Mouse (Mus musculus) ES-E14 (cell line): Measurements from ENCODE around the gene Asic2. TPM values are rescaled to one million over a fixed set of nuclear protein-coding genes. Genes with fewer than 3 reads are reported as not detected.

Experiments
- DNase-seq: peaks from one replicate; pipeline ENCODE4 v3.0.0-alpha.2; 2013; ENCODE audit warnings: low read depth, low spot score
- H3K27ac ChIP-seq: 2 replicates; pipeline ENCODE4 v1.5.1; 2012; ENCODE audit warnings: low read depth, mild to moderate bottlenecking, low read length, moderate library complexity, mixed read lengths; ENCODE audit not compliant: poor library complexity, insufficient read depth, severe bottlenecking
- H3K36me3 ChIP-seq: 2 replicates; pipeline ENCODE4 v1.6.1; 2012; ENCODE audit warnings: mild to moderate bottlenecking, low read length, moderate library complexity, mixed read lengths; ENCODE audit not compliant: control insufficient read depth, poor library complexity, insufficient read depth, severe bottlenecking
- H3K4me1 ChIP-seq, 2 experiments: fragments of 150-350 bp in 1 of 2; sonication (generic) in 1 of 2; 2 replicates each; pipeline ENCODE4 v1.6.1; 2012; ENCODE audit warnings: low read length in 2 of 2, mild to moderate bottlenecking in 1 of 2, mixed read lengths in 1 of 2; ENCODE audit not compliant: control insufficient read depth in 2 of 2, insufficient read depth in 2 of 2, poor library complexity in 1 of 2
- H3K4me3 ChIP-seq, 2 experiments: fragments of 150-350 bp in 1 of 2; sonication (generic) in 1 of 2; 2 replicates each; pipeline ENCODE4 v1.5.1; 2012; ENCODE audit warnings: low read length in 2 of 2, low read depth in 1 of 2, mild to moderate bottlenecking in 1 of 2, mixed read lengths in 1 of 2; ENCODE audit not compliant: insufficient read depth in 1 of 2, poor library complexity in 1 of 2, severe bottlenecking in 1 of 2
- H3K9ac ChIP-seq: 2 replicates; pipeline ENCODE4 v1.6.1; 2012; ENCODE audit warnings: low read depth, mild to moderate bottlenecking, low read length, mixed read lengths; ENCODE audit not compliant: poor library complexity, insufficient read depth, severe bottlenecking
- H3K9me3 ChIP-seq: fragments of 150-350 bp; sonication (generic); 2 replicates; pipeline ENCODE4 v1.6.1; 2012; ENCODE audit warnings: low read depth, mild to moderate bottlenecking, low read length; ENCODE audit not compliant: control insufficient read depth, insufficient read depth
- CHD2 ChIP-seq: IDR thresholded peaks from 2 replicates; pipeline ENCODE4 v1.6.1; 2014; ENCODE audit warnings: mild to moderate bottlenecking, low read depth, low read length, inconsistent platforms
- HCFC1 ChIP-seq: IDR thresholded peaks from 2 replicates; pipeline ENCODE4 v1.6.1; 2012; ENCODE audit warnings: low read length, inconsistent platforms, borderline replicate concordance; ENCODE audit not compliant: insufficient read depth
- MAFK ChIP-seq: IDR thresholded peaks from 2 replicates; pipeline ENCODE4 v1.6.1; 2014; ENCODE audit warnings: mild to moderate bottlenecking, low read depth, low read length, inconsistent platforms; ENCODE audit not compliant: insufficient read depth
- ZC3H11A ChIP-seq: IDR thresholded peaks from 2 replicates; pipeline ENCODE4 v1.6.1; 2012; ENCODE audit warnings: low read depth, mild to moderate bottlenecking, inconsistent platforms, low read length, borderline replicate concordance
- ZNF384 ChIP-seq: IDR thresholded peaks from 2 replicates; pipeline ENCODE4 v1.6.1; 2012; ENCODE audit warnings: low read depth, low read length, inconsistent platforms
- in situ Hi-C, 2 experiments: fragments of 600-800 bp; cut with MboI; formaldehyde crosslinking; loops; one replicate each; pipeline ENCODE4 v1.15.1; 2025; ENCODE audit warnings: low sequenced_read_pairs in 2 of 2, inconsistent platforms in 1 of 2; ENCODE audit not compliant: unreplicated experiment in 2 of 2
- total RNA-seq: library from RNA; depleted of rRNA; stranded (reverse); fragments of 300-350 nt; gene quantifications from 2 replicates; pipeline ENCODE4 v1.2.3, GENCODE M21; 2012

Gene Asic2
- total RNA-seq, 1 experiment: 0.13 TPM

GRCm38 (mm10) chr11:81005831-81006230 is 962.4 kb downstream of the Asic2 start:
- DNase-seq: peak; percentile 54
- TF ChIP-seq ZNF384: no peak
- no peak for TF ChIP-seq MAFK
- no peak for TF ChIP-seq ZC3H11A
- no peak for TF ChIP-seq CHD2
- TF ChIP-seq HCFC1: no peak

GRCm38 (mm10) chr11:81002769-81003430 is 965.4 kb downstream of the Asic2 start:
- no peaks in the 10 kb centered on the region for H3K9me3 ChIP-seq
- H3K9ac ChIP-seq: no peak overlapping the region
- no peak overlapping the region for H3K27ac ChIP-seq
- no peaks in the 10 kb centered on the region for H3K36me3 ChIP-seq
- DNase-seq: no peak
- in situ Hi-C loops: no loop called here
- no peak overlapping the region for H3K4me3 ChIP-seq
- H3K4me1 ChIP-seq: peaks cover 4 to 5% of the 10 kb centered on the region in 2 experiments; a peak in 1 of 4 replicates
- no peak for TF ChIP-seq MAFK

More at GRCm38 (mm10) chr11:81005831-81006230, 962.4 kb downstream of the Asic2 start:
- Histone ChIP-seq H3K9ac (no peak overlapping the region), H3K4me1 (peaks cover 4 to 5% of the 10 kb centered on the region in 2 experiments; a peak in 1 of 4 replicates), H3K4me3 (no peak overlapping the region), H3K27ac (no peak overlapping the region), H3K36me3 (no peaks in the 10 kb centered on the region), H3K9me3 (no peaks in the 10 kb centered on the region)
- in situ Hi-C loops: no loop called here

- TF ChIP-seq ZC3H11A (no peak), HCFC1 (no peak), MAFK (no peak)
- H3K27ac ChIP-seq: no peak overlapping the region
- H3K4me1 ChIP-seq: no peaks in the 10 kb centered on the region
- H3K4me3 ChIP-seq: no peak overlapping the region
- no peak overlapping the region for H3K9ac ChIP-seq
- DNase-seq: no peak
- no peaks in the 10 kb centered on the region for H3K36me3 ChIP-seq
- H3K9me3 ChIP-seq: no peaks in the 10 kb centered on the region
- in situ Hi-C loops: no loop called here
Observed at GRCm38 (mm10) chr11:80995621-80996020, 972.6 kb downstream of the Asic2 start.

- no peaks in the 10 kb centered on the region for H3K4me1 ChIP-seq
- no peak for DNase-seq
- no peaks in the 10 kb centered on the region for H3K9me3 ChIP-seq
- TF ChIP-seq ZC3H11A: no peak
- TF ChIP-seq MAFK: no peak
- no peak for TF ChIP-seq ZNF384
- TF ChIP-seq CHD2: no peak
- TF ChIP-seq HCFC1: no peak
- no peak overlapping the region for H3K4me3 ChIP-seq
- in situ Hi-C loops: no loop called here
- H3K9ac ChIP-seq: no peak overlapping the region
- H3K27ac ChIP-seq: no peak overlapping the region
- H3K36me3 ChIP-seq: no peaks in the 10 kb centered on the region
Observed at GRCm38 (mm10) chr11:80983530-80983929, 984.7 kb downstream of the Asic2 start.

- no peak for DNase-seq
- H3K4me3 ChIP-seq: no peak overlapping the region
- no peak for TF ChIP-seq ZC3H11A
- TF ChIP-seq HCFC1: no peak
- TF ChIP-seq ZNF384: no peak
- TF ChIP-seq MAFK: no peak
- TF ChIP-seq CHD2: no peak
- no peak overlapping the region for H3K27ac ChIP-seq
- no peaks in the 10 kb centered on the region for H3K9me3 ChIP-seq
- no peaks in the 10 kb centered on the region for H3K4me1 ChIP-seq
- in situ Hi-C loops: no loop called here
- no peak overlapping the region for H3K9ac ChIP-seq
- H3K36me3 ChIP-seq: no peaks in the 10 kb centered on the region
Observed at GRCm38 (mm10) chr11:80976239-80976855, 991.9 kb downstream of the Asic2 start.
